Mouse (Mus musculus) limb, embryonic 13.5 days (tissue): ENCODE measurements around the gene Alox12b. TPM values are rescaled to one million over a fixed set of nuclear protein-coding genes. Genes with fewer than 3 reads are reported as not detected.

ENCODE experiments used
- ATAC-seq: fragments of 200-750 bp; cut with Nextera tagmentation; 2 replicates; pipeline ENCODE4 v1.8.0; 2017; ENCODE audit warnings: low read depth, moderate number of reproducible peaks, moderate TSS enrichment; ENCODE audit not compliant: low FRiP score
- H3K27ac ChIP-seq: fragments of 300-500 bp; sonication (generic); 2 replicates; pipeline ENCODE4 v1.5.1; 2015; ENCODE audit warnings: inconsistent platforms, mild to moderate bottlenecking, moderate library complexity
- H3K27me3 ChIP-seq: fragments of 300-500 bp; sonication (generic); 2 replicates; pipeline ENCODE4 v1.6.1; 2015; ENCODE audit warnings: mild to moderate bottlenecking, inconsistent platforms
- H3K36me3 ChIP-seq: fragments of 300-500 bp; sonication (generic); 2 replicates; pipeline ENCODE4 v1.6.1; 2015; ENCODE audit warnings: inconsistent platforms, mild to moderate bottlenecking, moderate library complexity
- H3K4me1 ChIP-seq: fragments of 300-500 bp; sonication (generic); 2 replicates; pipeline ENCODE4 v1.6.1; 2015; ENCODE audit warnings: inconsistent platforms
- H3K4me2 ChIP-seq: fragments of 300-500 bp; sonication (generic); replicated peaks from 2 replicates; pipeline ENCODE4 v1.6.1; 2015; ENCODE audit warnings: inconsistent platforms, mild to moderate bottlenecking, moderate library complexity
- H3K4me3 ChIP-seq: fragments of 300-500 bp; sonication (generic); 2 replicates; pipeline ENCODE4 v1.5.1; 2015; ENCODE audit warnings: moderate library complexity, mild to moderate bottlenecking, inconsistent platforms
- H3K9ac ChIP-seq: fragments of 300-500 bp; sonication (generic); 2 replicates; pipeline ENCODE4 v1.6.1; 2015; ENCODE audit warnings: mild to moderate bottlenecking, inconsistent platforms
- H3K9me3 ChIP-seq: fragments of 300-500 bp; sonication (generic); 2 replicates; pipeline ENCODE4 v1.6.1; 2016; ENCODE audit warnings: inconsistent platforms
- WGBS: fragments of 180-500 bp; shearing (Covaris S2); methylation state at CpG from one replicate; pipeline ENCODE4 v1.1.7; 2015; 5-methylcytosine and 5-hydroxymethylcytosine counted together
- polyA plus RNA-seq: library from polyadenylated mRNA; unstranded; fragments of >200 nt; fragmentation: Nextera tagmentation; extraction: Ambion mirVana; gene quantifications from 2 replicates; pipeline ENCODE4 v1.2.1, GENCODE M21; 2015

Alox12b gene
- polyA plus RNA-seq, 1 experiment from 2014 or later = 0.25 TPM

DNA sequence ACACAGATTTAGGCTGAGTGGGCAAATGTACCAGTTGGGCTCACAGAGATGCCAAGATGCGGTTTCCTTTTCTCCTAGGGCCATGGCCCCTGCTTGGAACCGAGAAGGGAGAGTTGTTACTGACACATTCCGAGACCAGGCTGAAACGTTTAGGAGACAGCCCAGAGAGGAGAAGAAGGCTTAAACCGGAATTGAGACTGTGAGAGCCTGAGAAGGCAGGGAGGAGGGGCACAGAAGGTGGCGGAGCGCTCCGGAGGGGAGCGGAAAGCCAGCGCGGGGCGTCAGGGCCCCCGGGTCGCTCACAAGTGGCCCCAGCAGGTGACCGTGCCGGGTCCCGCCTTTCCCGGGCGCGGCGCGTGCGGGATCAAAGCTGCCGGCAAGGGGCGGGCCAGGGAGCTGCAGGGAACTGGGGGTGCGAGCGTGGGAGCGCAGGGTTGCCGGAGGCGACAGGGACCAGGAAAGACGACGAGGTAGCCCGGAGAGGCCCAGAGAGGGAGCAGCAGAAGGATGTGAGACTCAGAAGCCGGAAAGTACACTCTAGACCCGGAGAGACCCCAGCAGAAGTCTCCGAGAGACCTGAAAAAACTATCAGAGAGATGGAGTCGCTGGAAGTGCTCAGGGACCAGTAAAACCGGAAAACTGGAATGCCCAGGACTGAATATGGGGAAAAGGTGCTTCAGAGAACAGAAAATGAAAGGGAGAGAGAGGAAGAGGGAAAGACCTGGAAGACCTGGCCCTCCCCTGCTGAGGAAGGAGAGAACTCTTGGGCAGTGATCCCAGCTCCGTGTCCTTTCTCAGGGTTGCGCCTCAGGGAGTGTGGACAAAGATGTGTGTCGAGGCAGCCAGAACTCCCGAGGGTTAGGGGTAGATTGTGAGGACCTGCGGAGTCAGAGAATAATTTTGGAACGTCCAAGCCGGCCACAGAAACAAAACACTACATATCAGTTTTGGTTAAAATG, 38.8 kb upstream of the Alox12b start:
- peaks cover 18% of the 10 kb centered on the region for H3K27me3 ChIP-seq
- peak overlapping the region; percentile 79 for H3K9ac ChIP-seq
- H3K4me3 ChIP-seq = peak overlapping the region; percentile 82
- H3K9me3 ChIP-seq = no peaks in the 10 kb centered on the region
- ATAC-seq = no peak
- under 1% methylated on average over 45 of the region's 45 CpGs for whole genome bisulfite sequencing
- H3K4me1 ChIP-seq = peaks cover 31% of the 10 kb centered on the region
- peak overlapping the region; percentile 92 for H3K4me2 ChIP-seq
- no peaks in the 10 kb centered on the region for H3K36me3 ChIP-seq
- H3K27ac ChIP-seq = peak overlapping the region; percentile 67

DNA sequence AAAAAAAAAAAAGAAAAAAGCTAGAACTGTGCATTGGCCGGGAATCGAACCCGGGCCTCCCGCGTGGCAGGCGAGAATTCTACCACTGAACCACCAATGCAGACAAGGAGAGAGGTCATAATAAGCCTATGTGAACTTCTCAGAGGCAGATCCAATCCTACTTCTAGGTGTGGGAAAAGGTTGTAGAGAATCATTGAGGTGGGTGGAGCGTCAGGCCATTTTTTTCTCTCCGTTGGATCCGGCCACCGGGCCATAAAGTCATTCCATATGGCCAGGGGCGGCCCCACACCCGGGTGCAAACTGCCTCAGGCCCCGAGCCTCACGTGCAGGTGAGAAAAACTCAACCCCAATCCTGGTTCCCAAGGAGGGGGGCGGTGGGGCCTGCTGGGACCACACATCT, 38.0 kb upstream of the Alox12b start:
- H3K9ac ChIP-seq = no peak overlapping the region

DNA sequence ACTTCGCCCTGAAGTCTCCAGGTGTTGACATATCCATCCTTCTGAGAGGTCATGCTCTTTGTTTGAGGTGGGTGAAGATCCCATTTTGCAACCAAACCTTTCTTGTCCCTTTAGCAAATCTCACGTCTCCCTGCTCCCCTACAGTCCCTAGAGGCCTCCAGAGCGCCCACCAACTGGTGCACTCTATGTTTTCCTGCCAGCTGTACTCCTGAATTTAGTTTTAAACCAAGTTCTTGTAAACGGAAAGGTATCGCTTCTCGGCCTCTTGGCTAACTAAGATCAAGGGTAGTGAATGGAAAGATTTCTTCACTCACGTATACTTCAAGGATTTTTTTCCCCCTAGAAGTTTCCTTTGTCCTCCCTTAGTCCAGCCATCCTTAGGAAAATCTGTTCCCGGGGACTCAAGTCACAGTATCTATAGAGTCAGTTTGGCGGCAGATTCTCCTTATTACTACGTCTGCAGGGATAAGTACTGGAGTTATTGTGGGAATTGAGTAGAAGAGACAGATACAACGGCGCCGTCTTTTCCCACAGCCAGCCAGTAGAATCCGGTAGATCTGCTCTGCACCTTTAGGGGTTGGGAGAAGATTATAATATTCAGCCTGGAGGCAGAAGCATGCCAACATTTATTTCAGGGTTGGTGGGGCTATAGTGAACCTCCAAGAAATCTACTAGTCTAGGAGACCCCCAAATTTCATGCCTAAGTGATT, 37.2 kb upstream of the Alox12b start:
- peaks cover 18% of the 10 kb centered on the region for H3K27me3 ChIP-seq
- H3K36me3 ChIP-seq = no peaks in the 10 kb centered on the region
- H3K4me2 ChIP-seq = peak overlapping the region; percentile 92
- 27% methylated on average over 14 of the region's 14 CpGs for WGBS
- H3K4me3 ChIP-seq = peak overlapping the region; percentile 82
- ATAC-seq = no peak
- H3K4me1 ChIP-seq = peaks cover 31% of the 10 kb centered on the region
- no peaks in the 10 kb centered on the region for H3K9me3 ChIP-seq
- 0 out of 2 replicates have a peak overlapping the region, but pooled peaks have one; percentile 55 for H3K9ac ChIP-seq
- no peak overlapping the region for H3K27ac ChIP-seq

More for the DNA sequence above, 38.0 kb upstream of the Alox12b start:
- H3K4me1 ChIP-seq = peaks cover 31% of the 10 kb centered on the region
- ATAC-seq = peak; percentile 9; the same call in 1 of the 2 replicates
- WGBS = 0% methylated on average over 15 of the region's 15 CpGs
- H3K36me3 ChIP-seq = no peaks in the 10 kb centered on the region
- peak overlapping the region; percentile 82 for H3K4me3 ChIP-seq
- H3K9me3 ChIP-seq = no peaks in the 10 kb centered on the region
- H3K4me2 ChIP-seq = peak overlapping the region; percentile 92
- no peak overlapping the region for H3K27ac ChIP-seq
- peaks cover 18% of the 10 kb centered on the region for H3K27me3 ChIP-seq

- Histone ChIP-seq H3K9me3 (no peaks in the 10 kb centered on the region), H3K27me3 (peaks cover 17% of the 10 kb centered on the region), H3K4me3 (peak within 1 kb of the TSS; percentile 82), H3K27ac (no peak within 1 kb of the TSS), H3K36me3 (no peaks in the 10 kb centered on the region), H3K9ac (peak within 1 kb of the TSS; percentile 79), H3K4me1 (peaks cover 31% of the 10 kb centered on the region), H3K4me2 (peak within 1 kb of the TSS; percentile 92)
- 2% methylated on average over 27 of the region's 27 CpGs for WGBS
- ATAC-seq = no peak
These were observed 36.4 kb upstream of the Alox12b start, which contains the start of gene Hes7 for GRCm38 (mm10) chr11:69120221-69121000. Gene Hes7 (plus strand): TSS chr11:69120404.

DNA sequence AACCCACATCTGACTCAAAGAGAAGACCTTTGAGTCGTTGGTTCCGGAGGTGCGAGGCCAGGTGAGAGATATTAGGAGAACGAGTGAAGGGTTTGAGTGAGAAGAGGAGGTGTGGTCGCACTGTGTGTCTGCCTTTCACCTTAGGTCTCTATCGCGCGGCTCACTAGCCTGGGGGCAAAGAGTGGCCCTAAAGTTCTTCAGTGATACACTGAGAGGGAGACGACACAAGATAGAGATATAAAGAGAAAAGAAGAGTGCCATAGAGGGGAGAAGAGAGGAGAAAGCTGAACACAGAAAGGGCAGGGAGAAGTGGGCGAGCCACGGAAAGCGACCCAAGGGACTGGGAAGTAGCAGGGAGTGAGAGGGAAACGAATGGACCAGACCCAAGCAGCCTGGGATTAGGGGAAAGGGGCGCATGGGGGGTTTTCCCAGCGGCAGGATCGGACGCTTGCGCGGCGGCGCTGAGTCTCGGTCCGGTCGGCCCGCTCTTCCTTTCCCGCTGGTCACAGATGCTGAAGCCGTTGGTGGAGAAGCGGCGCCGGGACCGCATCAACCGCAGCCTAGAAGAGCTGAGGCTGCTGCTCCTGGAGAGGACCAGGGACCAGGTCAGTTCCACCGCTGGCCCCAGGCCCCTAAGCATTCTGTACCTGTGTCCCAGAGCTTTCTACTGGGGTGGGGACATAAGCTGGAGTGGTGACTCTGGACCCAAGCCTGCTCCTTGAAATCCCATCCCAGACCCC, 35.6 kb upstream of the Alox12b start:
- Histone ChIP-seq H3K27ac (peak overlapping the region; percentile 11; the same call in 1 of the 2 replicates), H3K4me3 (peak overlapping the region; percentile 82), H3K4me1 (peaks cover 37% of the 10 kb centered on the region), H3K9me3 (no peaks in the 10 kb centered on the region), H3K36me3 (no peaks in the 10 kb centered on the region), H3K9ac (peak overlapping the region; percentile 79), H3K27me3 (peaks cover 13% of the 10 kb centered on the region; the same call in 1 of the 2 replicates), H3K4me2 (peak overlapping the region; percentile 92)
- no peak for ATAC-seq
- under 1% methylated on average over 31 of the region's 33 CpGs for WGBS

DNA sequence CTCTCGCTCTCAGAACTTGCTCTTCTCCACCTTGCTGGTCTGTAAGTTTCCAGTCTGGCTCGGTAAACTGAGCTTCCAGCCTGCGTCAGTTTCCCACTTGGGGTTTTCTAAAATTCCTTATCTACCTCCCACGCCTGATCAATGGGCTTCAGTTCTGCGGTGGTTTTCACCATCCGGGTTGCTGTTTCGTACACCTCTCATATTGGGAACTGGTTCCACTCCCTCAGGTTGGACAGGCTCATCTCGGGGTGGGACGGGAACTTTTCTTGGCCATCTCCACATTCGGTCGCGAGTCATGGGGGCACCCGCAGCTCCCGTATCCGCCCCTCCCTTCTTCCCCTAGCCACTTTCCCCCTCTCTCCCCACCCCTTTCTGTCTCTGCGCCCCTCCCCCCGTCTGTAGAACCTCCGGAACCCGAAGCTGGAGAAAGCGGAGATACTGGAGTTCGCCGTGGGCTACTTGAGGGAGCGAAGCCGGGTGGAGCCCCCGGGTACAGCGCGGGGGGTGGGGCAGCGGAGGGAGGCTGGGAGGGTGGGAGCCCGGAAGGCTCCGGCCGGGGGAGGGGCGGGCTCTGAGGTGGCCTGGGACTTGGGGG, 35.0 kb upstream of the Alox12b start:
- Histone ChIP-seq H3K36me3 (no peaks in the 10 kb centered on the region), H3K4me3 (peak overlapping the region; percentile 82), H3K9me3 (no peaks in the 10 kb centered on the region), H3K9ac (peak overlapping the region; percentile 79), H3K27me3 (peaks cover 9% of the 10 kb centered on the region; the same call in 1 of the 2 replicates), H3K4me1 (peaks cover 41% of the 10 kb centered on the region), H3K4me2 (peak overlapping the region; percentile 92), H3K27ac (peak overlapping the region; percentile 87)
- WGBS = under 1% methylated on average over 31 of the region's 32 CpGs
- ATAC-seq = no peak

DNA sequence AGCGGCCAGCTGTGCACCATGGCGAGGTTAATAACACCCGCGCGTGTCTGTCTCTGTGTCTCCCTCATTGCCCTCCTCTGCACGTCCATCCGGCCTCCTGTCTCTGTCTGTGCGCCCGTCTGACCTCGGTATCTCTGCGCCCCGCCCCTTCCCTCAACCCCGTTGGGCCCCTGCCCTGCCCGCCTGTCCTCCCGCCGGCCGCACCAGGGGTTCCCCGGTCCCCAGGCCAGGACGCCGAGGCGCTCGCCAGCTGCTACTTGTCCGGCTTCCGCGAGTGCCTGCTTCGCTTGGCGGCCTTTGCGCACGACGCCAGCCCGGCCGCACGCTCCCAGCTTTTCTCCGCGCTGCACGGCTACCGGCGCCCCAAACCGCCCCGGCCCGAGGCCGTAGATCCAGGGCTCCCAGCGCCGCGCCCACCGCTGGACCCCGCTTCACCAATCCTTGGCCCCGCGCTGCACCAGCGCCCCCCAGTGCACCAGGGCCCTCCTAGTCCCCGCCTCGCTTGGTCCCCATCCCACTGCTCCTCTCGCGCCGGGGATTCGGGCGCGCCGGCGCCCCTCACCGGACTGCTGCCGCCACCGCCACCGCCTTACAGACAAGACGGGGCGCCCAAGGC, 34.3 kb upstream of the Alox12b start, which contains the start of gene 9130213A22Rik:
TSS of gene 9130213A22Rik (minus strand) at position 254 of the 616 bp plus-strand sequence.
- Histone ChIP-seq H3K27me3 (peaks cover 12% of the 10 kb centered on the region; the same call in 1 of the 2 replicates), H3K36me3 (no peaks in the 10 kb centered on the region), H3K9me3 (no peaks in the 10 kb centered on the region), H3K4me1 (peaks cover 39% of the 10 kb centered on the region), H3K9ac (peak within 1 kb of the TSS; percentile 79), H3K27ac (peak within 1 kb of the TSS; percentile 87), H3K4me2 (peak within 1 kb of the TSS; percentile 92), H3K4me3 (peak within 1 kb of the TSS; percentile 82)
- peak; percentile 70 for ATAC-seq
- 1% methylated on average over 66 of the region's 66 CpGs for WGBS

GRCm38 (mm10) chr11:69123056-69123692, 33.6 kb upstream of the Alox12b start:
- 0 out of 2 replicates have a peak, but pooled peaks have one; percentile 0 for ATAC-seq
- Histone ChIP-seq H3K4me3 (peak overlapping the region; percentile 82), H3K36me3 (no peaks in the 10 kb centered on the region), H3K27me3 (peaks cover 12% of the 10 kb centered on the region; the same call in 1 of the 2 replicates), H3K9me3 (no peaks in the 10 kb centered on the region), H3K4me2 (peak overlapping the region; percentile 92), H3K9ac (peak overlapping the region; percentile 79), H3K27ac (peak overlapping the region; percentile 87), H3K4me1 (peaks cover 39% of the 10 kb centered on the region)
- under 1% methylated on average over 29 of the region's 29 CpGs for WGBS

GRCm38 (mm10) chr11:69123693-69124497, 32.9 kb upstream of the Alox12b start:
- Histone ChIP-seq H3K9ac (peak overlapping the region; percentile 61), H3K4me3 (peak overlapping the region; percentile 82), H3K9me3 (no peaks in the 10 kb centered on the region), H3K4me2 (peak overlapping the region; percentile 92), H3K4me1 (peaks cover 37% of the 10 kb centered on the region), H3K27me3 (peaks cover 12% of the 10 kb centered on the region; the same call in 1 of the 2 replicates), H3K36me3 (no peaks in the 10 kb centered on the region), H3K27ac (peak overlapping the region; percentile 80; the same call in 1 of the 2 replicates)
- peak; percentile 66 for ATAC-seq
- under 1% methylated on average over 31 of the region's 31 CpGs for WGBS
